Mouse (Mus musculus): Measurements from ENCODE around the gene Nrp2.

The Nrp2 gene

GRCm38 (mm10) chr1:62787546-62787945 is 84.5 kb downstream of the Nrp2 start:
- no peak for DNase-seq

- DNase-seq, result no peak
Measured at GRCm38 (mm10) chr1:62794223-62794895, 91.3 kb downstream of the Nrp2 start.

GRCm38 (mm10) chr1:62794896-62795255 is 91.8 kb downstream of the Nrp2 start:
- no peak for DNase-seq

DNA sequence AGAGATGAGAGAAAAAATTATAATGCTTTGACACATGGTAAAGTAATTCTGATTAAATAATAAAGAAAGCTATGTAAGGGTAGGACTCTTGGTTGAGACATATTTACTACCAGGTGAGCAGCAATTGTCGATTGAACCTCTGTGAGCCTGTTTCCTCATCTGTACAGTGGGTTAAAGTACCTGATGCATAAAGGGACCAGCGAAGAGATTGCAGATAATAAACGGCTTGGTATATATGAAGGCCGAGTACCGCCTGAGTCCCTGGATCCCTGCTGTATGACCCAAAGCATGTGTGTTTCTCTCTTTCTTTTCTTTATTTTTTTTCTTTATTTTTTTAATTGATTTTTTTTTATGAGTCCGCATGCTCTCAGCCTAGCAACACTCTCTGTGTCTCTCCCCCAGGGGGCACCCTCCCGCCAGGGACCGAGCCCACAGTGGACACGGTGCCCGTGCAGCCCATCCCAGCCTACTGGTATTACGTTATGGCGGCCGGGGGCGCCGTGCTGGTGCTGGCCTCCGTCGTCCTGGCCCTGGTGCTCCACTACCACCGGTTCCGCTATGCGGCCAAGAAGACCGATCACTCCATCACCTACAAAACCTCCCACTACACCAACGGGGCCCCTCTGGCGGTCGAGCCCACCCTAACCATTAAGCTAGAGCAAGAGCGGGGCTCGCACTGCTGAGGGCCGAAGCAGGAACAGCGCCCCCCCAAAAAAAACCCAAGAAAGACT is 92.4 kb downstream of the Nrp2 start:
- DNase-seq, result peak; percentile 40 to 67

DNA sequence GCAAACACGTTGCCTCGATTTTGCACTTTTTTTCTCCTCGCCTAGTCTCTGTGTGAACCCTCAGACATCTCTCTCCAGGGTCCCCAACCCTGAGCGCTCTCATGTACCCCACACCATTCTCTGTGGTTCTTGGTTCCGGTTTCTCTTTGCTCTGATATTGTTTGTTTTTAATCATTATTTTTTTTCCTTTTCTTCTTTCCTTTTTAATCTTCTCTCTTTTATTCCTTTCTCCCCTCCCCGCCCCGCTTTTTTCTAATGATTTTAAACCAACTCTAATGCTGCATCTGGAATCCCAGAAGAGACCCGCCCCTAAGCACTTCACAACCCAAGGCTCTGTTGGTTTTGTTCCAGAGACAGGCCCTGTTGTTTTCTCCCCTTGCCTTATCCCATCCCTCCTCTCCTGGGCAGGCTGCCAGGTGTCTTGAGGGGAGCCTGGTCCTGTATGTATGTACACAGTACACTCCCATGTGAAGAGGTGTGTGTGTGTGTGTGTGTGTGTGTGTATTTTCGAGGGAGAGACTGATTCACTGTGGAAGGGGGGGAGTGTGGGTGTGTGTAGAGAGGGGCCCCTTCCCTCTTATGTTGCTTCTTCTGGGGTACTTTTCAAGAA is 93.1 kb downstream of the Nrp2 start:
- no peak for DNase-seq

- DNase-seq, result no peak
Measured at GRCm38 (mm10) chr1:62799427-62799826, 96.3 kb downstream of the Nrp2 start.

DNA sequence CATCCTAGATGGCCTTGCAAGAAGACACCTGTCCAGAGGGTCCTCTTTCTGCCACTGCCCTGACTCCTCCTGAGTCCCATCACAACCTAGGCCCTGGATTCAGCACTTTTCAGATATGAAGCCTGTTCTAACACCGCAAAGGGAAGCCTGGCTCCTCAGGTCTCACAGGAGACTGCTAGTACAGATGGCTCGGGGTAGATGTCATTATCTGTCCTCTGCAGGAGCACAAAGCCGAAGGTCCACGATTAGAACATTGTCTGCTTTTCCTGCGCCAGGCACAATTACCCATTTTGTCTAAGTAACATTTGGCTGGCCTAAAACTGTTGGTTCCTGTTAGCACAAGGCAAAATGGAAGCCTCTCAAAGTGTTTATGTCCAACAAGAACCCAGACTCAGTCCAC is 97.3 kb downstream of the Nrp2 start:
- DNase-seq, result no peak

- no peak for DNase-seq
Measured at GRCm38 (mm10) chr1:62801429-62801828, 98.3 kb downstream of the Nrp2 start.

GRCm38 (mm10) chr1:62801842-62802241 is 98.8 kb downstream of the Nrp2 start:
- DNase-seq, result no peak

GRCm38 (mm10) chr1:62803544-62803943 is 100.5 kb downstream of the Nrp2 start:
- DNase-seq, result no peak

GRCm38 (mm10) chr1:62806014-62806413 is 102.9 kb downstream of the Nrp2 start:
- DNase-seq, result no peak

- DNase-seq, result no peak
Measured at GRCm38 (mm10) chr1:62808395-62808794, 105.3 kb downstream of the Nrp2 start.

GRCm38 (mm10) chr1:62809601-62810228 is 106.6 kb downstream of the Nrp2 start:
- no peak for DNase-seq

- no peak for DNase-seq
Measured at GRCm38 (mm10) chr1:62811141-62811540, 108.1 kb downstream of the Nrp2 start.

DNA sequence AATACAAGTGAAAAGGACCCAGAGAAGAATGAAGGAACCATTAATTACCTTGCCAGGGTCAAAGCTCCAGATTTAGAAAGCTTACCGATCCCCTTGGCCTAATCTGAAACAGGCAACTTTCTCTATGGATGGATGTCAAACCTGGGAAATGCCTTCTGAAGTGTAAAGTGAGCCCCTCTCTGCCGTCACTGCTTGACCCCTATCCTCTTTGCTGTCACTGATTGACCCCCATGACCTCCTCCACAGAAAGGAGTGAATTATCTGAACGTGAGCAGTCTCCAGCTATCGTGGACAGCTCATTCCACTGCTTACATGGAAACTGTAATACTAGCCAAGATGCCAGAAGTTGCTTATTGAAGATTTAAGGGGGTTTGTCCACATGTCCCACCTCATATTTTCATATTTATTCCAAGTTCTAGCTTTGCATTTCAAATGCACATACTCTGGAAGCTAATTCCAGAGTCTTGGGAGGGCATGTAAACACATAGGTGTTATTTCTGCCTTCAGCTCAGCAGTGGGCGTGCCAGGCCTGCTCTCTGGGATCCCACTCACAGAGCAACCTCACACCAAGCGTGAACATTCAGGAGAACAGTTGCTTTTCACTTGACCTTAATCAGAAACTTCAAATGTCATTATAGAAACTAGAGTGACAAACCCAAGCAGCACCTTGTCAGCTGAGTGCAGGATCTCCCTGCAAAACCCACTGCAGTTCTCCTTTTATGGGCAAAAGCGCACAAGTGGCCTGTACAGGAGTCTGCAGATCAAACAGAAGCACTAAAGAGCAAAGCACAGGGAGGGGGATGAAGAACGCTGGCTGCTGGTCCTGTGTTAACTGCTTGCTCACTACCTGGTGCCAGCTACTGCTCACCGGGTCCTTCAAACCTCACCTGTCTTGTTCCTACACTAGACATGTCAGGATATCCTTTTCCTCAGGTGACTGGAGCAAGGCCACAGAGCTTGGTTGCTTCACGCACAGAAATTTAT is 109.9 kb downstream of the Nrp2 start:
- no peak for DNase-seq

GRCm38 (mm10) chr1:62813938-62814337 is 110.9 kb downstream of the Nrp2 start:
- DNase-seq, result no peak

- DNase-seq, result no peak
Measured at GRCm38 (mm10) chr1:62817566-62817965, 114.5 kb downstream of the Nrp2 start.

- DNase-seq, result no peak
Measured at GRCm38 (mm10) chr1:62820170-62820569, 117.1 kb downstream of the Nrp2 start.

DNA sequence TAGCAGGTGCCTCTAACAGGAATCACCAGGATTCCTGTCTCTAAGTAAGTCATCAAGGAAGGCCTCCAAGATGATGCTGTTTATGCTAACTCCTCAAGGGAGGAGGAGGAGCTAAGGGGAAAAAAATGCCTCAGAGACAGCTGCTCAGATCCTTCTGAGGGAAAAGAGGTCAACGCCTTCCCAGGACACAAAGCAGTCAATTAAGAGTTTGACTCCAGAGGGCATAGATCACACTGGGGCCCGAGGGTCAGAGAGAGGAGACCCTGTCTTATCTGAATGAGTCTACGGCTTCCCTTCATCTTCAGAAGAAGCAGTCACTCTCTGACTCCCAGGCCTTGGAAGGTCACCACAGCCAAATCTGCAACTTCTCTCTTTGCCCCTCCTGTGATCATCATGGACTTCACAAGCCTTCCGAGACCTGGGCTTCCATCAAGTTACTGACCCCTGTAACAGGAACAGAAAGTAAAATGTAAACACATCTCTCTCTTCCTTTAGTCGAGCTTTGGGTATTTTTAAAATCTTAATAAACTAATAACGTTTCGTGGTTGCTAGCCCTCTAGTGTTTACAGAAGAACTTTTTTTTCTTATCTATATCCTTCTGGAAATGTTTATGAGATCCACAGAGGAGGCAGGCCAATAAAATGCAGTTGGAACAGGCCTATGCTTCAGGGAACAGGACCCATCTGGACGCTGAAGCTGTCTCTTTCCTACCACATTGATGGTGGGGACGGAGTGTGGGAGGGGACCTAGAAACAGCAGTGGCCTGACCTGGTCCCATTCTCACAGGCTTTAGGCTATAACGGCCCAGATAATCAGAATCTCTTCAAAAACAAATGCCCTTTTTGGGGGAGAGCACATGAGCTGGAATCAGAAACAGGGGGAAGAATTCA is 118.7 kb downstream of the Nrp2 start:
- no peak for DNase-seq

- DNase-seq, result peak; percentile 41 to 59
Measured at GRCm38 (mm10) chr1:62823549-62824195, 120.6 kb downstream of the Nrp2 start.
